Mouse (Mus musculus) 416B (cell line): ENCODE results near the gene Rbfox1.

ENCODE experiments used
- DNase-seq: peaks from one replicate; pipeline ENCODE4 v3.0.0; 2011; ENCODE audit warnings: low read depth

Rbfox1 gene

DNA sequence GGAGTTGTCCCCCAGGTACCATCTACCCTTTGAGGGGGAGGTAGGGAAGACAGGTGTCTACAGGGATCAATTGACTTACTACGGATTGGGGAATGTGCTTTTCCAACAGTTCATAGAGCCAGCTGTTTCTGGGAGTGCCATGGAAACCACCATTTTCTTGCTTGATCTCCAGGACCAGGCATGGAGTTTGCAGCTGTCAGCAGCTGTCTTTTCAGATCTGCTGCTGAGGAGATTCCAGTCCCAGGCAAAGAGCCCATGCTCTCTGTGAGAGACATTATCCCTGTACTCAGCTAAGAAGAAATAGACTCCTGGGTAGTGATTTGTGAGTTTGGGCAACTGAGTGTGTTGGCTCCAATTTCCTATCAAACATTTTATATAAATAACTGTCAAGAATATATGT lies 1204.3 kb downstream of the Rbfox1 start:
- DNase-seq, result no peak

DNA sequence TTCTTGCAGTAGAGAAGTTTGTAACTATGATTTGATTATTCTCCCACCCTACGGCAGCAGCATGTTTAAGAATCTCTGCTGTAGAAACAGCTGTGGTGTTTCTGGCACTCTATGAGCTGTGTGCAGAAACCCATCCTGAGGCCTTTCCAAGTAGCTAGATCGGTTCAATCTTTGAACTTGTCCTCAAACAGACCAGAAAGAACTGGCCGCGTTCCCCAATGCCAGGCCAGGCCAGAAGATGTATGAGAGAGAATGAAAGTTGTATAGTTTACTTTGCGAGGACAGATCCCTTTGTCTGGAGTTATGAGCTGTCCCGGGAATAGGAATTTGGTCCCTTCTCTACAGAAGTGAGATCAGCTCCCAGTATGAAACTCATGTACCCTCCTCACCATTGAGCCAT lies 1205.0 kb downstream of the Rbfox1 start:
- DNase-seq, result no peak

DNA sequence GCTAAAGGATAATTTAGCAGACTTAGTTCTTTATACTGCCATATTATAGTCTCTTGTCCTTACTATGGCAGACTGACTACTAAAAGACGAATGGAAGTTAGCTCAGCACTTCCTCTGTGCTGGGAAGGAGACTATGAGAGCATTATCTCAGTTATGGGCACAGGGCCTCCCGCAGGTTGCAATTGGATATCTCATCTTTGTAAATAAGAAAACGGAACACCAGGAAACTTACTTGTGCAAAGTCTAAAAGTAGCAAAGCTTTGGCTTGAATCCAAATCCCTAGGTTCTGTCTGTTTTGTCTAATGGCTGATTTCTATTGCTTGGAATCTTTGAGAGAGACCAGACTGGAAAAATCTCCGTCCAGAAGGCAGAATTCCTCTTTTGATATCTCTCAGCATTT lies 1207.7 kb downstream of the Rbfox1 start:
- no peak for DNase-seq

DNA sequence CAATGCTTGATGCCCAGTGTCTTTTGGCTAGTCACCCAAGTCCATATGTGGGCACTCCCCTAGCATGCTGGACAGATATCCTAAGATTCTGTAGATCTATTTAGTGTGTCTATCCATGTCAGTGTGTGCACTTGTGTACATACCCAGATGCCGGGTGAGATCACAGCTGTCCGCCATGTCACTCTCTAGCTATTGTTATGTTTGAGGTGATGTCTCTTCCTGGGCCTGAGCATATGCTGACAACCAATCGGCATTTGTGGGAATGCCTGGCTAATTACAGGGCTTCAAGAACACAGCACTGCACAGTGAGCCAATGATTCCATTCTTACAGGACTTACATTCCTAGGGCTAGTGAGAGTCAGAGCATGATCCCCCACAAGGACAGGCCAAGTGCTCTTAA lies 1208.5 kb downstream of the Rbfox1 start:
- no peak for DNase-seq

DNA sequence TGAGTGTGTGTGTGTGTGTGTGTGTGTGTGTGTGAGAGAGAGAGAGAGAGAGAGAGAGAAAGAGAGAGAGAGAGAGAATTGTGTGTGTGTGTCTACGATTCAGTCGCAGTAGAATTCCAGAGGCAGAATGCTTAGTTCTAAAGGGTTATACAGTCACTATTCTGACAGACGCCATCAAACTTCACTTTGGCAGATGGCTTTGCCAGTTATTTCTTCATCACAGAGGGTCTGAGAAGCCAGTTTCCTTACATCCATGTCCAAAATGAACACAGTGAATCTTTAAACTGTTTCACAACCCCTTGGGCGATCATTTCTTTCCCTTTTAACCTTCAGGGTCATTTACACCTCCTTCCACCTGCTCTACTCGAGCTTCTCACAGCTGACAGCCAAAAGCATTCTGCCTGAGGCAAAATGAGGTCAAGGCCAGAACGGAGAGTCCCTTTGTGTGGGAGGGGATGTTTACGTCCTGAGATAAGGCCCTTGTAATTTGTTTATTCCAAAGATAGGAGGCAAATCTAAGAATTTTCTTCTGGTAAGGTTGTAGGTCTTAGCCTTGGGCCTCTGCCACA lies 1209.1 kb downstream of the Rbfox1 start:
- no peak for DNase-seq

DNA sequence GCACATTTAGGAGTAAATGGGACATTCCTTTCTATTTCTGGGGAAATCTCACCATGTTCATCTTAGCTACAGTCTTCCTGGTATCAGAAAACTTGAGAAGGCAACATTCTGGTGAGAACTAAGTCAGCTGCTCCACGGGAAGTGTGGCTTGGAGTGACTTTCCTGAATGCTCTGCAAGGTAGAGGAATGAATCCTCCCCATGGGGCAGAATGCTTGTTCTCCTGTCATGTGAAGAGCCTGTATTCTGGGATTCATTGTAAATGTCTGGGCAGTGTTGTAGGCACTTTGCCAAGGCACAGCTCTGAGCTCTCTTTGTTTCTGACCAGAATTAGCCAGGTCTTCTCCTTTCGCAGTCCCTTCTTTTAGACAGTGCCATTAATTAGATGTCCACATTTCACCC lies 1211.9 kb downstream of the Rbfox1 start:
- no peak for DNase-seq

DNA sequence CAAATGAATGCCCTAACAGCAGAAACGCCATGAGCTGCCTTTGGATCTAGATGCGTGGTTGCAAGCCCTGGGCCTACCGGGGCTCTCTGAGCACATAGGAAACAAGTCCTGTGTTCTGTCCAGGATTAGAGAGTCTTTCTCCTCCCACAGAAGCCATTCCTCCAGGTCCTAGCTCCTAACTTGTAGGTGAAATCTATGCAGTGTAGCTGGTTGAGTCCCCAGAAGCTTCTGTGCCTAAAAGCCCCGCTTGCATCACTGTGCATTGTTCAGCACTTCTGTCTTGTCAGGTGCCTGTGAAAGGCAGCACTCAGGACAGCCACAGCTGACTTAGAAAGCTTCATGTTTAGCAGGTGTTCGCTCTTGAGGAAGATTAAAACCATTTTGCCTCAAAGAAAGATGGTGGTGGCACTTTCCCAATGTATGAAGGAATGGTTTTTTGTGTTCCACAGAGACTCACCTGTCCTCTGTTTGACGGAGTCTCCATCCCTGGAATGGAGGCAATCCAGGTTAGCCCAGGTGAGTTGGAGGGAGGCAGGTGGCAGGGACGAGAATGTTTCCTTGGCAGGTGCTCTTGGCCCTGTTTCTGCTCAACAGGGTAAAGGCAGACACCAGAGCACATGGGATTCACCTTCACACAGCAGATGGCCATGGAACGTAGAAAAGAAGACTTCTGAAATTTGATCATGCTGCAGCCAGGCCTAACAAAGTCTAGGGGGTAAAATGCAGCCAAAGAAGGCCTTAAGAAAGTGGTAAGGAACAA lies 1213.0 kb downstream of the Rbfox1 start:
- no peak for DNase-seq

DNA sequence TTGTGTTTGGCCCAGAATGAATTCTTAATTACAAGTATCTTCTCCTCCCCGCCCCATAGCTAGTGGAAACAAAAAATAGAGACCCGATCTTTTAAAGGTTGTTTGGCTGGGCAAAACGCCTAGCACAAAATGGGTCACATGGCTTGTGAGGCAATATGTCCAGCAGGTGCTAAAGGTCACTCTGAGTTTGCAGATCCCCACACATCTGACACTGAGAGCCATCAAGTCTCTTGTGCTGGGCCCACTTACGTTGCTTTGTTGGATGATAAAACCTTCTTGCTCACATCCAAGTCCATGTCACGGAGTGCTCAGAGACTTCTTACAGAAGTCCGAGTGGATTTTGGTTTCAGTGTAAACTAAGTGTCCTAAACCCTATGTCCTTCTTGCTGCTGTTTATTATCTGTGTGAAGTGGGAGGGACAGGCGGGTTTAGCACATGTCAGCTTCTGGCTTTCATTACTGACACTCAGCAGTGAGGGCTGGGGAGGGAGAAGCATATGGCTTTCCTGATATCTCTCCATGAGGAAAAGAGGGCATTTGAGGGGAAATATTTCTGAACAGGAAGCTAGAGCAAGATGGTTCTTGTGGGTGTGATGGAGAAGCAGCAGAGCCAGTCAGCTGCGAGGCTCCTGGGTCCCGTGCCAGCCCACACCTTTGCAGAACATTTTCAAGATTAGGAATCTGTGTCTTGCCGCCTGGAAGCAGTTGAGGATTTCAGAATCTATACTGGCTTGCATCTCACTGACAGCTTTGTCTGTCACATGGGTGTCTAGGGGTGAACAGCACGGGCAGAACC lies 1214.5 kb downstream of the Rbfox1 start:
- no peak for DNase-seq

DNA sequence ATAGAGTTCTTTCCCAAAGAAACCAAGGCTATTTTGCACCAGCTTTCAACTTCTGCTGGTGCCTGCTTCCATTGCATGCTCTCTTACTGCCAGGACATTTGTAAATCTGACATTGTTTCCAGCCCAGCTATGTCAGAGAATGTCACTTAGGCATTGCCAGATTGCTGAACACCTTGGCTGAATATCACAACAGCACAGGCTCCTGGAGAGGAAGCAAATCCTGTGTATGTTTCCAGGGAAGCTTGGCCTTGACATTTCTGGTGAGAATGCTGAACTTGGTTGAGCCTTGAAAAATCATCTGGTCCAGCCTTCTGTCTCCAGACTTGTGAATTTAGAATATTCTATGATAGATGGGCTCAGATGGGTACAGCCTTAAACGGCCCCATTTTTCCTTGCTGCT lies 1217.3 kb downstream of the Rbfox1 start:
- DNase-seq, result no peak

DNA sequence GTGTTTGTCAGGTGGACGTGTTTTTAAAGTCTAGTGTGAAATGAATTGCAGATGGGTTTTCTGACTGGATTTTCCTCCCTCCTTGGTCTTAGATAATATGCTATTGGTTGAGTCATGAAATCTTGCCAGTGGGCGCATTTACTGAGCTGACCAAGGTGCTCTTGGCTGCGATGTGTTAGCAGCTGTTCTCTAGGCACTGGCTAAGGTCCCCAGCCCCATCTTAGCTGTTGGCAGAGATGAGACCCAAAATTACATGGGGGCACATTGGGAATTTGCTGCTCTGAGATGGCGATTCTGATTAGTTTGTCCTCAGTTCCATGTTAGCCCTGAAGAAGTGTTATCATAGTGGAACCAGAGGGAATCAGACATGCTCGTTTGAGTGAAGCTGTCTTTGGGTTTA lies 1218.1 kb downstream of the Rbfox1 start:
- no peak for DNase-seq

DNA sequence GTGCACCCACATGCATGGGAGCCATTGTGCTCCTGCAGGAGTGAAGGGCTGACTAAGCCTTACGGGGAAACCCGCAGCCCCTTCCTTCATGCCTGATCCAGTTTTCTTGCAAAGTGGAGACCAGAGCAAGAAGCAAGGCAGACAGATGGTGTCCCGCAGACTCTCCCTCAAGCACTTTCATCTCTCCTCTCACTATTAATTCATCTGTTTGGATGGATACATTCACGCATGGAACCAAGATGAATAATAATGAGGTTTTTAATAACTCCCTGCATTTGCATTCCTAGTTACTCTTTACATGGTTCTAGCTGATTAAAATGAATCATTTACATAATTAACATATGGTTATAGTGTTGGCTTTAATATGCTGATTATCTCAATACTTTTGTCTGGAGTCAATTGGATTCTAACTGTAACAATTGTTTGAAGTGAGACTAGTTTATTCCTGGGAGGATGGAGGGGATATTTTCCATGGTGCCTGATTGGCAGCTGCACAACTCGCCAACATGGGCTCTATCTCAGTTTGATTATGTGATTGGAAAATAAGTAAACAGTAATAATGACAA lies 1221.4 kb downstream of the Rbfox1 start:
- no peak for DNase-seq

DNA sequence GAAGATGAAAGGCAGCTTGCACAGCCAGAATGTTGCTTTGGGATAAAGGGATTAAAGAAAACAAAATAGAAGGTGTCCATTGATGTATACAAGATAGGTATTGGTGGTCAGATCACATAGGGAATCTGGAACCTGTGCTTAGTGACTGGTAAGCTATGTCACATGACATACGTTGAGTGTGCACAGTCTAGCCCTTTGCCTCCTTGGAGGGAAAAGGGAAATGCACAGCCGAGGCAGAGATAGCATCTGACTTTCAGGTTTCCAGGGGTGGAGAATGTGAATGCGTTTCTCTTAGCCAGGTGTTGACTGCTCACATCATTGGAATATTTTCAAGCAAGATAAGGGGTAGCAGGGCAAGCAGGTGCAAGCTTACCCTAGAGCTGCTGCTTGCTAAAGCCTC lies 1230.8 kb downstream of the Rbfox1 start:
- DNase-seq, result no peak

DNA sequence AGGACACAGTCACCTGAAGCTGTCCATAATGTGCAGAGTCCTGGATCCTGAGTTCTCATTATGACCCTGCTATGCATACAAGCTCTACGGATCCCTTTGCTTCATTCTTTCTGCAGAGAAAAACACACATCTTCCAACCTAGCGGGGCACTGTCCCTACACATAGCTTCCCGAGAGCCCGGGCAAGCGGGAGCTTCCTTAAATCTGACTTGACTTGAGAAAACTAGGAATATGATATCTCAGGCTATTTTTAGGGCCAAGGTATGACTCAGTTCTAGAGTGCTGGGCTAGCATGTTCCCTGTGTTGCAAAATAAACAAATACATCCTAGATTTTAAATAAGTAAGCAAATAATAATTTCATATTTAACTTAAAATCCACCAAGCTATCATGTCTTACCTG lies 1244.4 kb downstream of the Rbfox1 start:
- DNase-seq, result no peak

DNA sequence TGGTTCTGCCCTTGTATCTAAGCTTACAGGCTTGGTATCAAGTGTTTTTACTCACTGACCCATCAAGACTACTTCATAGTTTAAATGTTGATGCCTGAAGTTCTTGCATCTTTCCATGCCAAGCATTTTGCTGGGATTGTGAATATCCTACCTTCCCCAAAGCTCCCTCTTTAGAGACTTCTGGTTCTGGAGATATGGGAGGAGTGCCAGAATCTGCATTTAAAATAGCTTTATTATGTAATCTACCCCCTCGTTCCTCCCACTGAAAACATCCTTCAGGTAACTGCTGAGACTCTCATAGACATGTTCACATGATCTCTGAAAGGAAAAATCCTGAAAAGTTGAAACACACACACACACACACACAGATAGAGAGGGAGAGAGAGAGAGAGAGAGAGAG lies 1247.3 kb downstream of the Rbfox1 start:
- no peak for DNase-seq

DNA sequence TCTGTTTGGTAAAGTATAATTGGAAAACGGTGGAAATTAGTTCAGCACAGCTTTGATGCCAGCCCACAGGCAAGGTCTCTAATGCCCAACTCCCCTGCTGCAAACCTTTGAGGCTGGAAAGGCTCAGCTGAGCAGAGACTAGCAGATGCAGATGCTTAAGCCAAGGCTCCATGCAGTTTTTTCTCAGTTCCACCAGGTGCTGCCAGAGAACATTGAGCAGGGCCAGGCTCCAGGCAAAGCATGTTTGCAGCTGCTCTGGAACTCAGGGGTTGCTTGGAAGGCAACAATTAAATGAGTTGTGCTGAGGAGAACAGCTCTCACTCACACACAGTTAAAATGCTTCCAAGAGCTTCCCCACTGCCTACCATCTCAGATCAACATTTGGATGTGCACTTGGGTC lies 1251.8 kb downstream of the Rbfox1 start:
- DNase-seq, result no peak

DNA sequence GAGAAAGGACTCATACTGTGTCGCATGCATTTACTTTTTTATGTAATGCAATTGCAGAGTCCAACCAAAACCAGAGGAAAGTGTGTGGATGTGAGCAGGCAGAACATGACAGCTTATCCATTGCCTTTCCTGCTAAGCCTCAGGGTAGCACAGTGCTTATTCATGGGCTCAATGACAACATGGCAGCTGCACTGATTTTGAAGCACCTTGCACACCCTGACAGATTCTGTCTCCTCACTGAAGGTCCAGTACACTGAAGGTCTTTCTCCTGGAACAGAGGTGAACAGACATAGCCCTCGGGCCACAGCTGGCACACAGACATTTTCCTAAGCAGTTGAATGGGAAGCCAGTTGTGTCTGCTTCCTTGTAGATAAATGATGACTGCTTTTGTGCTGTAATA lies 1254.3 kb downstream of the Rbfox1 start:
- no peak for DNase-seq

DNA sequence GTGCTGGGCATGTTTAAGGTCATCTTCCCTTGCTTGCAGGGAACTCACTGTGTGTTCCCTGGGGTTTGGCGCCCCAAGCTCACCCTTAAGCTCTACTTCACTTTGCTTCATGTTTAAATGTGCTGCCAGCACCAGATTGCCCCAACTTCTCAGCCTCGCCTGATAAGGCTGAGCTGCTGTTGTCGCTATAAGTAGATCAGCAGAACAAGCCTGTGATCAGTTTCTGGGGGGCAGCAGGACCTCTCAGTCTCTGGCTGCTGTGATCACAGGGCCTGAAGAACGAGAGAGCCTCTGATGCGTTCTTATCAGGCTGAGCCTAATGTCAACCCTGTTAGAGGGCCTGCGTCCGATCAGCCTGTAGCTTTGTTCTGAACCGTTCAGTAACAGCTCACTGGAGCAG lies 1255.8 kb downstream of the Rbfox1 start:
- DNase-seq, result no peak

DNA sequence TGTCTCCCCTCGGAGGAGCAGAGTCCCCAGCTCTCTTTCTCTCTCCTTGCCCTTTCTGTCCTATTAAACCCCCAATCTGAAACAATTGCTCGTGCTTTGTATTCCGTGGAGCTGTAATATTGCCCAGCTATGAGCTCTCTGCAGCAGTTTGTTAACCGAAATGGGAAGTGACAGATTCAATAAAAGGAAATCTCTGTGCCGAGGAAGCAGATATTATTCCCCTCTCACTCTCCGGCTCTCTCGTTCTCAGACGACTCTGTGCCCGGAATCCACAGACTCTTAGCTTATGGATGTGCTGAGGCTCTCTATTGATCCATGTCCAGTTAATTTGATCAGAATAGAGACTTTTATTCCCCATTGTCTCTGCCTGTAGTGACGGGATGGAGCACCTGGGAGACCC lies 1260.3 kb downstream of the Rbfox1 start:
- no peak for DNase-seq

DNA sequence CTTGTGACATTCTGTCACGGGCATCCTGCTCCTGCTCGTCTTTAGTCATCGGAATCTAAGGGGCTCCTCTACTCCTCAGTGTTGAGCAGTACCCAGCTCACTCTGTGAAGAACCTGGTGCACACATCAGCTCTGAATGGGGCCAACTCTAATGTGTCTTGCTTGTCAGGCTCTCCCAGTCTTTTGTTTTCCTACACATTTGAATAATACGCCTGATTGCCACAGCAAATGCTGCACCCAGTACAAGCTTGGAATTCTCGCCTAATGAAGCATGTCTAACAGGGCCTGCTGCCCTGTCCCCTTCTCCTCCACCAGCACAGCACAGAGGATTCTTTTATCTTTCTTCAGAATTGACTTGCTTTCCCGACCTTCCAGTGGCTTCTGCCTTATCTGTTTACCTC lies 1261.3 kb downstream of the Rbfox1 start:
- no peak for DNase-seq

DNA sequence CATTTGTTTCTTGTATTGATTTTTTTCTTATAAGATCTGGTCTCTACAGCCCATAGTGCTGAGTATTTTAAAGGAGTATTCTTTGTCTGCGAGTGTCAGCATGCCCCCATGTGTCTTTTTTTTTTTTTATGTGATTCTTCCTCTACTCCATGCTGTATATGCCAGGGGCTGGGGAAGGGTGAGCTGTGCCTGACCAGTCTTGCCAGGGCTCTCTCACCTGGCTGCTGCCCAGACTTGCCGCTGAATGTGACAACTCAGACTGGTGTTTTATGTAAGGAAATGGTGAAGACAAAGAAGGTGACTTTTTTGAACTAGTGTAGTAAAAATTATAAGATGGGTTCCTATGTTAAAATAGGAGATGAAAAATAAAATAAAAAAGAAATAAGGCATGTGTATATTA lies 1262.7 kb downstream of the Rbfox1 start:
- DNase-seq, result no peak

DNA sequence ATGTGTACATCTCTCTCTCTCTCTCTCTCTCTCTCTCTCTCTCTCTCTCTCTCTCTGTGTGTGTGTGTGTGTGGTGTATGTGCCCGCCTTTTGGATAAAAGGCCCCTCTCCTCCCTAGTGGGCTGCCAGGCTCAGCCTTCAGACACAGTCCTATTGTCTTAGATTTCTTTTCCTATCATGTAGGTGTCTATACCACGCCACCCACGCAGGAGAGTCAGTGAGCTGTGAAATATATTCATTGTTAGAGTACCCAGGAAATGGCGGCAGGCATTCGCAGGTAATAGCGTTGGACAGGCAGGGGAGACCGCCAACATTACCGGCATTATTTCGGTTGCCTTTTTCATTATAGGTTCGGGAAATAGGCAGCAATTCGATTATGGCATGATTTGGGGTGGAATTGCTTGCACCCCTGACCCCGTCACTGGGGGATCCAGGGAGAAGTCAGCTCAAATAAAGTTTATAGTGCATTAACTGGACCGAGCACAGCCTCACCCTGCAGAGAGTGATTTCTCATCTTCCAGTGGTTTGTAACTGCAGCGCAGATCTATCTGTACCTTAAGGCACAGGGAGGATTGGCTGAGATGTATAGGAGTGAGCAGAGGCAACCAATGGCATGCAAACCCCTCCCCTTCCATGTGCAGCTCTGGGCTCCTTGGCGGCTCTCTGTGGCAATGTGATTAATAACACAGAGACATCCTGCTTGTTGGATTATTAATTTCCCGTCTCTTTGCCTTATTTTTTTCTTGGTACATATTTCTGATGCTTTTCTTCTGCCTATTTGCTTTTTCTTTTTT lies 1264.1 kb downstream of the Rbfox1 start:
- no peak for DNase-seq

DNA sequence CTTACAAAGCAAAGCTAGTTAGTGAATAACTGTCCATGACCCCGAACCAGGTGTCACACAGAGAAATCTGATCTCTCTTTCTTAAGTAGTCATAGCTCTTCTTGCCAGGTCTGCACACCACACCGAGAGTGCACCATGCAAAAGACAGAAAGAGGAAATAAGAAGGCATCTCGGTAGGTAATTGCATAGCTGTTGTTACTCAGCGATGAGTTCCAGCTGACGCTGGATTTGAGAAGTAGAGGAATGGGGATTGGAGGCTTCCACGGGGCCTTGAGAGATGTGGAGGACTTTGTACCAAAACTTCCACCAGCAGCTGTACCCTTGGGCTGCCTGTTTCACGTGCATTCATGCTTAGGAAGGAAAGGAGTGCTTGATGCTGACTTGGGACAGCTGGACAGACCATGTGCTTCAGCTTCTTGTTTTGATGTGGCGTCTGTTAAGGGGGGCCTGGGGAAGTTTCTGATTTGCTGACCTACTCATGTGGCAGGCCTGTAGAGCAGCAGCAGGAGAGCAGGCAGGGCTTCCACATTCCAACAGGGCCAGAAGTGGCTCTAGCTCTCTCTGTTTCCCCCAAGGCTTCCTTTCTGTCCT lies 1265.1 kb downstream of the Rbfox1 start:
- DNase-seq, result no peak
